Mouse (Mus musculus): ENCODE measurements around the gene Gsg1l.

Gsg1l gene

DNA sequence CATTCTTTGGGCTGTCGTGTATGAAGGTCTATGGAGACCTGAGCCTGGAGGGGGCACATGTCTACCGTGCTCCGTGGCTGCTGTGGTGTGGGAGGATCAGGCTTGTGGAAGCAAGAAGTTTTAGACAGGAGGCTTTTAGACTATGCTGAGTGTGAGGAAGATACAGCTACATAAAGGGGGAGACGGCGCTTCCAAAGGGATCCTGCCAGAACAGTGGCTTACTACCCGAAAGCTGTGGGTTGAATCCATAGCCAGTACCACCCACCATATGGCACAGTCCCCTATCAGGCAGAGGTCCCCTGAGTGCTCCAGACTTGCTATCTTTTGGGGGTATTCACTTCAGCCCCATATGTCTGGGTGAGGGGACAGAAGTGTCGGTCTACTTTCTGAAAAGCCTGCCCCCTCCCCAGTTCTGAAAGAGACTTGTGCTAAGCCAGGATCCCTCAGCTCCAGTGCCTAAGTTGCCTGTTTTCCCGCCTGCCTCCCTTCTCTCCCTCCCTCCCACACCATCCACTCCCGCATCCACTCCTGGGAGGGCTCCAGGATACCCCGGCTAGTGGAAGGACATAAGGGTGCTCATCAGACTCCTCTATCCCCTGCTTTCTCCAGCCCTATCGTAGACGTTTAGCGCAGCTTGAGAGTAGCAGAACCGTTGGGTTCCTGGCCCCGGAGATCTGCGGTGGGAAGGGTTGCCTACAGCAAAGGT lies 1.1 kb downstream of the Gsg1l start:
- DNase-seq (ENCODE audit: low read depth, low spot score) = no peak

- no peak for DNase-seq (ENCODE audit: low read depth, low spot score)
These were observed 5.3 kb downstream of the Gsg1l start for GRCm38 (mm10) chr7:126076935-126077334.

- no peak for DNase-seq (ENCODE audit: low read depth, low spot score)
These were observed 7.2 kb downstream of the Gsg1l start for GRCm38 (mm10) chr7:126075058-126075457.

DNA sequence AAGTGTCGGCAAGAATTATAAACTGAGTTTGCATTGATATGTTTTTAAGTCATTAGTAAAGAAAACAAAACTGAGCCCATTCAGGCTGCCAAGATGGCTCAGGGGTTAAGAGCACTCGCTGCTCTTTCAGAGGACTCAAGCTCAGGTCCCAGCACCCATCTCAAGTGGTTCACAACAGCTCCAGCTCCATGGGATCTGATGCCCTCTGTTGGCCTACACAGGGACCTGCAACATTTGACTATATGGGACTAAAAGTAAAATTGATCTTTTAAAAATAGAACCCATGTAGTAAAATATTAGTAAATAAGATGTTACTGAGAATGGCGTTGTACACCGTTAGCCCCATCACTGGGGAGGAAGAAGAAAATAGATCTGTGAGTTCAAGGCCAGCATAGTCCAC lies 11.9 kb downstream of the Gsg1l start:
- DNase-seq (ENCODE audit: low read depth, low spot score) = no peak

DNA sequence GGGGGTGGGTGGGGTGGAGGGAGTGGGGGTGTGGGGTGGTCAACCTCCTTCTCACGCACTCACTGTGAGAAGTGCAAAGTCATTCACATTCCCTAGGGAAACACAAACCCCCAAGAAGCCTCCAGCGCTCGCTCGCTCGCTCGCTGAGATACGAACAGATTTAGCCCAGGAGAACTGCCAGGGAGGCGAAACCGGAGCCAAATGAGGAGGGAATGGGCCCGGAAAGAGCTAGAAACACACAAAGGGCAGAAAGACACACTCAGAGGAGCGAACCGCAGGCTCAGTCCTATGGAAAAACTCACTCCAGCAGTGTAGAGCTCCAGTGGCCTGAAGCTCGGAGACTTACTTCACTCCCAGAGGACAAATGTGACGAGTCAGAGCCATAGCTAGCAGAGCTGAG lies 15.4 kb downstream of the Gsg1l start:
- DNase-seq (ENCODE audit: low read depth, low spot score) = no peak

- DNase-seq (ENCODE audit: low read depth, low spot score) = no peak
These were observed 16.9 kb downstream of the Gsg1l start for GRCm38 (mm10) chr7:126065243-126065876.

GRCm38 (mm10) chr7:126062228-126062627 lies 20.0 kb downstream of the Gsg1l start:
- no peak for DNase-seq (ENCODE audit: low read depth, low spot score)

- DNase-seq (ENCODE audit: low read depth, low spot score) = no peak
These were observed 23.3 kb downstream of the Gsg1l start for GRCm38 (mm10) chr7:126058918-126059317.

GRCm38 (mm10) chr7:126057332-126057914 lies 24.8 kb downstream of the Gsg1l start:
- DNase-seq (ENCODE audit: low read depth, low spot score) = no peak

DNA sequence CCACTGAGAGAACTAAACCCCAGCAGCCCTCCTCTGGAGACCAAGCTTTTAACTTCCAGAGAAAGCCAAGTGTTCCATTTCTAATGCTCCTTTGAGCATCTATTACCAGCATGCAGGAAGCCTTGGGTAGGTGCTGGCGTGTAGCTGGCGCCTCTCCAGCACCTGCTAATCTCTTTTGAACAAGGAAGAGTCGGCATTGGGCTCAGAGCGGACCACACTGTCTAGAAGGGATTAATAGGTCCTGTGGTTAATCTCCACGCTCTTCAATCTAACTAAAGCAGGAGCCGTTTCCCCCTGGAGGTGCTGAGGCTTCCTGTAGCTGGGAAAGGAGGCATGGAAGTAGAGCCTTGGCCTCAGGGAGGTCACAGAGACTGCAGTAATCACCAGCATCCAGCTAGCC lies 27.6 kb downstream of the Gsg1l start:
- DNase-seq (ENCODE audit: low read depth, low spot score) = no peak

- DNase-seq (ENCODE audit: low read depth, low spot score) = no peak
These were observed 28.6 kb downstream of the Gsg1l start for GRCm38 (mm10) chr7:126053618-126054017.

DNA sequence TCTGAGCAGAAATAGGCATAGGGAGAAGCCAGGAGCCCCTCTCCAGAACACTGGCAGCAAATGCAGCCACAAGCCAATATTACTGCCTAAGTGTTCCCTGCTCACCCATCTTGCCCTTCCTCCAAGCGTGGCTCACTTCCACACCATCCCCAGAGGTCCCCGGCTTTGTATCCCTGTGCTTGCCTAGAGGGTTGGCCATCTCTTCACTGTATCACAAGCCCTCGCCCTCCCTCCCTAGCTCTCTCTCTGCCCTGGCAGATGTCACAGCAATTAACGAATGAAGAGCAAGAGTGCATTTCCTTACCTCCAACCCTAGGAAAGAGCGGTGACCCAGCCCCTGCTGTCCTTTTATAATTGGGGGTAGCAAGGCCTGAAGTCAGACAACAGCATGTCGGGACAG lies 30.3 kb downstream of the Gsg1l start:
- no peak for DNase-seq (ENCODE audit: low read depth, low spot score)

DNA sequence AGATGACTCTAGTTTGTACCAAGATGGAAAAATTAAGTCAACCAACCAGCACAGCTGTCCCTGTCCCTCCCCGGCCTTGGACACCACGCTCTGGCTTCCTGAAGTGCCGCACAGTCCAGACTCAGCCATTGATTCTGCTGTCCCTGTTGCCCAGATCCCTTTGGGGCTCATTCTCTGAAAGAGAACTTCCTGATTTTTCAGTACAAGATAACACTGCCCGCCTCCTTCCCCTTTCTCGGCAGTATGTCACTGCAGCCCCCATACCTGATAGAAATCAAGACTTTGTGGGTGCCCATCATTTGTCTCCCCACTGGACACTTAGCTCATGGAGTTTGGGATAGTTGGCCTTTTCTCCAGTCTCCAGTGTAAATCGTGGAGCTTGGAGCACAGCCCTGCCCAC lies 37.1 kb downstream of the Gsg1l start:
- no peak for DNase-seq (ENCODE audit: low read depth, low spot score)

GRCm38 (mm10) chr7:126042306-126042705 lies 39.9 kb downstream of the Gsg1l start:
- peak; percentile 15 for DNase-seq (ENCODE audit: low read depth, low spot score)

DNA sequence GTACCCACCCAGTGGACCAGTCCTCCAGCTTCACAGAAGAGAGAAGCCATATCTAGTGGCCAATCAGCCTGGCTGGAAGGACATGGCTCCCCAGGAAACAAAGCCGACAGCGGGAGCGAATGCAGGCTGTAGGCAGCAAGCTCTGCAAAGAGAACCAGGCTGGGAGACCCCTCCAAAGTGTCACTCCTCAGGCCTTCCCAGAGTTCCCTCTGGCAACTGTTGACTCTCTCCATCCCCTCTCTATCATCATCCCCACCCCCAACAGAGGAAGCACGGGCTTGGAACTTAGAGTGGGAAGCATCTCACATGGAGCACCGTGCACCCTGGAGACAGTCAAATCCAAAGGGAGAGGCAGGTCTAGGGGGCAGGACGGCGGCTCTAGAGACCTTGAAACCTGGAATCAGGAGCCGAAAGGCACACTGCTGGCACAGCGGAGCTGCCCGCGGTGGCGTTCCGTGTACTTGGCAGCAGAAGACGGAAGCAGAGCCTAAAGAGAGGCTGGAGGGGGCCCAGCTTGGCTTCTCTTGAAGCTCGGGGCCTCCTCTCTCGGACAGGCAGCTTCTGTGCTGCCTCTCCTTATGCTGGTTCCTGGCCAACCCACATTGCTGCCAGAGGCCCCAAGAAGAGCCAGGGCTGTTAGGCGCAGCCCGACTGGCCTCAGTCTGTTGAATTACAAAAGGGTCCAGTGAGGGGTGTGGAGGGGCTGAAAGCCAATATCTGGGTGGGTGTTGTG lies 41.3 kb downstream of the Gsg1l start:
- no peak for DNase-seq (ENCODE audit: low read depth, low spot score)

GRCm38 (mm10) chr7:126039847-126040246 lies 42.4 kb downstream of the Gsg1l start:
- DNase-seq (ENCODE audit: low read depth, low spot score) = no peak

DNA sequence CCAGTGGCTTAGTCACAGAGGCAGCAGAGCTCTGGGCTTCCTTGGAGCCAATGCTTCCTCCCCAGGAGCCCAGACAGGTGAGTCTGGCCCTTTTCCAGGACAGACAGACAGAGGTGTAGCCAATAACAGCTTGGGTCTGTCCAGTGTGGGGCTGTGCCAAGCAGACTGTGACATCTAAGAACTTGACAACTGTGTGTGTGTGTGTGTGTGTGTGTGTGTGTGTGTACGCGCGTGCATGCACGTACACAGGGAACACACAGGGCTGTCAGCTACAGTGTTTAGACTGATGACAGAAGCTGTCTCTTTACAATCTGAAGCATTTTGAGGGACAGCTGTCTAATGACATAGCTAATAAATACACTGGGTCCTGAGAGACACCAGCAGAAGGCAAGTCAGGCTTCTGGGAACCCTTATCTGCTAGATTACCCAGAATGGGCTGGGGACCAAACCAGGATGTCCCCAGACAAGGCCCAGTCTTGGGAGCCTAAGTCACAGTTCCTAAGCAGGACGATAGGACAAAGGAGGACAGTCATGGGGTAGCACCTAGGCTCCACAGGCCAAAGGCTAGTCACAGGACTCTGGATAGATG lies 42.9 kb downstream of the Gsg1l start:
- DNase-seq (ENCODE audit: low read depth, low spot score) = no peak

DNA sequence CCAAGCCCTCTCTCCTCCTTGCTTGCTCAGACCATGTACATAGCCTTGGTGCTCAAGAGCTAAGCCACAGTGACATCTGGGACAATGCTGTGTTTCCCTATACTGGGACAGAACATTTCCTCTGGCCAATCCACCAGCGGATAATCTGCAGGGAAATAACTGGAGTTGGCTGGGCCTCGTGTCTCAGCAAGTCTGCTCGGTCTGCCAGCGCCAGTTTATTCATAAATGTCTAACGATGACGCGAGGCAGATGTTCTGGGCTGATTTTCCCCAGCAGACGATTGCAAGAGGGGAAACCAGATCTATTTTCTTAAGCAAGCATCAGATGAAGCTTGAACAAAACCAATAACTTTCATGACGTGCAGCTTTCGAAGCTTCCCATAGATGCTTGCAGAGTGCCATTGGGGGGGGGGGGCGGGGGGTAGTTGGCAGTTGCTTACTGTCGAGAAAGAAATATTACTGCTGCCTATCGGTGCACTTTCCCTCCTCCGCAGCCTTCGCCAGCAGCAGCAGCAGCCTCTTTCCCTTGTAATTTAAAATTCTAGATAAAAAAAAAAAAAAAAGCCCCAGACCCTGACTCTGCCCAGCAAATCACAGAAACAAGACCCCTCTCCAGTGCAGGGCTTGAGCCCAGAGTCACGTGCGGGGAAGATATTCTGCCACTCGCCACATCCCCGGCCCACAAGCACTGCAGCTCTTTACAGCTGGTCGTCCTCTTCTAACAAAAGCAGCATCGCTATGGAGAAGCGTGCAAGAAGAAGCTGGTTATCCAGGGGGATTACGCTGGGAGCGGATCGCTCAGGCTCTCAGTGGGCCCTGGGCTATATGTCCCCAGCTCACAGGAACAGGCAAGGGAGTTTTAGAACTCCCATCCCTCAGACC lies 43.6 kb downstream of the Gsg1l start:
- no peak for DNase-seq (ENCODE audit: low read depth, low spot score)

GRCm38 (mm10) chr7:126035332-126035731 lies 46.9 kb downstream of the Gsg1l start:
- DNase-seq (ENCODE audit: low read depth, low spot score) = no peak

DNA sequence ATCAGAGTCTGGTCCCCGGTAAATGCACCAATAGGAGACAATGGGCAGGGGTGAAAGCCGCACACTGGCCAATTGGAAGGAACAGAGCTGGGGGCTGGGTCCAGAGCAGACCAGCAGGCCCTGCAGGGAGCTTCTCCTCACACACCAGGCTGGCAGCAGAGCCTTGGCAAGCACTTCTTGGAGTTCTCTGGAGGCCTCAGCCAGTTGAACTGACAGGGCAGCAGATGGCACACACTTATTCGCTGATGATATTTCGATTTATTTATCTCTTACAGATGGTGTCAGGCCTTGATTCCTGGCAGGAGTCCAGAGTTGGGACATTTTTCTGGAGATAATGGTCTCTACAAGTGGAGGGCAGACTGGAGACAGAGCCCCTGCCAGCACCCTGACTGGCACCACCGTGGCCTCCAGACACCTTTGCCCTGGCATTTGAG lies 49.4 kb downstream of the Gsg1l start:
- no peak for DNase-seq (ENCODE audit: low read depth, low spot score)

DNA sequence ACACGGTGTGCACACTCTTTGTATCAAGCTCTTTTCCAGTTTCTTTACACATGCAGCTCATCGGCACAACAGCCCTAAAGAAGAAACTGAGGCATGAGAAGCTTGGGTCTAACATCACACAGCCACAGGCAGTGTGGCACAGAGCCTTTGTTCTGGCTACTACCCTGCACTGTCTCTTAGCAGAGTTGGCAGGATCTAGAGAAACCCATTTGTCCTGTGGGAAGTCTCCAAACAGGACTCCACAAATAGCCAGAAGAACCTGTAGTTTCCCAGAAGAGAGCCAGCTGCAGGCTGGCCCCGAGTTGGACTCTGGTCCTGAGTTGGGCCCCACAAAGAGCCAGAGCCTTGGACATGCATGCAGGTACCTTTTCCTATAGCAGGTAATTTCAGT lies 49.9 kb downstream of the Gsg1l start:
- DNase-seq (ENCODE audit: low read depth, low spot score) = no peak
